Mouse (Mus musculus) MEL (cell line): ENCODE measurements around the gene Olfr520. TPM values are rescaled to one million over a fixed set of nuclear protein-coding genes. Genes with fewer than 3 reads are reported as not detected.

ENCODE experiments used
- DNase-seq: peaks from one replicate; pipeline ENCODE4 v3.0.0; 2011; ENCODE audit warnings: low read depth, low spot score
- H3K27ac ChIP-seq: 2 replicates; pipeline ENCODE4 v1.5.1; 2012; ENCODE audit warnings: low read depth, mild to moderate bottlenecking, control low read depth, low read length, moderate library complexity; ENCODE audit not compliant: control insufficient read depth
- H3K27me3 ChIP-seq, 2 experiments: fragments of 150-350 bp in 1 of 2; sonication (generic) in 1 of 2; 2 replicates each; pipeline ENCODE4 v1.6.1; 2012; ENCODE audit warnings: low read length in 2 of 2, mild to moderate bottlenecking in 2 of 2, improper control_type of control experiment in 1 of 2, moderate library complexity in 1 of 2; ENCODE audit not compliant: insufficient read depth in 2 of 2, control insufficient read depth in 1 of 2
- H3K36me3 ChIP-seq, 2 experiments: 2 replicates each; pipeline ENCODE4 v1.6.1; 2012 to 2014; ENCODE audit warnings: low read length in 2 of 2, improper control_type of control experiment in 1 of 2, inconsistent platforms in 1 of 2, mild to moderate bottlenecking in 1 of 2; ENCODE audit not compliant: insufficient read depth in 2 of 2, control insufficient read depth in 1 of 2
- H3K4me1 ChIP-seq, 2 experiments: fragments of 150-350 bp in 1 of 2; sonication (generic) in 1 of 2; 2 replicates each; pipeline ENCODE4 v1.6.1; 2012; ENCODE audit warnings: low read length in 2 of 2, improper control_type of control experiment in 1 of 2, mild to moderate bottlenecking in 1 of 2; ENCODE audit not compliant: insufficient read depth in 2 of 2, control insufficient read depth in 1 of 2
- H3K4me3 ChIP-seq, 2 experiments: fragments of 150-350 bp in 1 of 2; sonication (generic) in 1 of 2; 2 replicates each; pipeline ENCODE4 v1.5.1; 2012; ENCODE audit warnings: low read depth in 2 of 2, low read length in 2 of 2, mild to moderate bottlenecking in 2 of 2, moderate library complexity in 2 of 2, control low read depth in 1 of 2, improper control_type of control experiment in 1 of 2; ENCODE audit not compliant: control insufficient read depth in 1 of 2, insufficient read depth in 1 of 2
- H3K79me2 ChIP-seq: 2 replicates; pipeline ENCODE4 v1.6.1; 2012; ENCODE audit warnings: mild to moderate bottlenecking, low read length, moderate library complexity; ENCODE audit not compliant: control insufficient read depth, poor library complexity, insufficient read depth
- H3K9ac ChIP-seq: 2 replicates; pipeline ENCODE4 v1.6.1; 2012; ENCODE audit warnings: low read depth, mild to moderate bottlenecking, control low read depth, low read length, moderate library complexity; ENCODE audit not compliant: control insufficient read depth, poor library complexity, severe bottlenecking
- H3K9me3 ChIP-seq: fragments of 150-350 bp; sonication (generic); replicated peaks from 2 replicates; pipeline ENCODE4 v1.6.1; 2012; ENCODE audit warnings: mild to moderate bottlenecking, low read length, improper control_type of control experiment, moderate library complexity; ENCODE audit not compliant: insufficient read depth
- BHLHE40 ChIP-seq: IDR thresholded peaks from 2 replicates; pipeline ENCODE4 v1.6.1; 2012; ENCODE audit warnings: low read depth, mild to moderate bottlenecking, inconsistent platforms, low read length, improper control_type of control experiment, borderline replicate concordance
- CHD2 ChIP-seq: IDR thresholded peaks from 2 replicates; pipeline ENCODE4 v1.6.1; 2011; ENCODE audit warnings: low read length, improper control_type of control experiment
- CTCF ChIP-seq, 3 experiments: IDR thresholded peaks in 2 of 3; conservative IDR thresholded peaks in 1 of 3; 2 replicates each; pipeline ENCODE4 v1.5.1; 2011 to 2012; ENCODE audit warnings: low read length in 3 of 3, low read depth in 2 of 3, mild to moderate bottlenecking in 2 of 3, improper control_type of control experiment in 1 of 3, inconsistent platforms in 1 of 3, mixed read lengths in 1 of 3, moderate library complexity in 1 of 3; ENCODE audit not compliant: control insufficient read depth in 1 of 3, insufficient read depth in 1 of 3, poor library complexity in 1 of 3, severe bottlenecking in 1 of 3
- ELF1 ChIP-seq: IDR thresholded peaks from 2 replicates; pipeline ENCODE4 v1.6.1; 2014; ENCODE audit warnings: low read depth, mild to moderate bottlenecking, inconsistent platforms, low read length, improper control_type of control experiment, moderate library complexity
- HCFC1 ChIP-seq: IDR thresholded peaks from 2 replicates; pipeline ENCODE4 v1.6.1; 2012; ENCODE audit warnings: low read depth, mild to moderate bottlenecking, inconsistent platforms, low read length, improper control_type of control experiment, moderate library complexity
- KAT2A ChIP-seq: conservative IDR thresholded peaks from 2 replicates; pipeline ENCODE4 v1.6.1; 2012; ENCODE audit warnings: low read depth, low read length, improper control_type of control experiment, inconsistent platforms
- MAFK ChIP-seq: IDR thresholded peaks from 2 replicates; pipeline ENCODE4 v1.6.1; 2011; ENCODE audit warnings: low read depth, mild to moderate bottlenecking, low read length, improper control_type of control experiment, borderline replicate concordance
- MAX ChIP-seq: IDR thresholded peaks from 2 replicates; pipeline ENCODE4 v1.6.1; 2011; ENCODE audit warnings: low read length, improper control_type of control experiment
- MAZ ChIP-seq: IDR thresholded peaks from 2 replicates; pipeline ENCODE4 v1.6.1; 2012; ENCODE audit warnings: low read depth, mild to moderate bottlenecking, inconsistent platforms, low read length, improper control_type of control experiment
- MEF2A ChIP-seq: IDR thresholded peaks from 2 replicates; pipeline ENCODE4 v1.6.1; 2014; ENCODE audit warnings: low read depth, mild to moderate bottlenecking, inconsistent platforms, low read length, improper control_type of control experiment; ENCODE audit not compliant: poor library complexity, insufficient replicate concordance, severe bottlenecking; ENCODE audit errors: extremely low read depth
- MYB ChIP-seq: IDR thresholded peaks from 2 replicates; pipeline ENCODE4 v1.6.1; 2011; ENCODE audit warnings: mild to moderate bottlenecking, low read depth, low read length, improper control_type of control experiment
- MYC ChIP-seq: IDR thresholded peaks from 2 replicates; pipeline ENCODE4 v1.6.1; 2011; ENCODE audit warnings: low read depth, mild to moderate bottlenecking, low read length, improper control_type of control experiment, moderate library complexity
- NELFE ChIP-seq: IDR thresholded peaks from 2 replicates; pipeline ENCODE4 v1.6.1; 2011; ENCODE audit warnings: low read depth, low read length, improper control_type of control experiment
- NRF1 ChIP-seq: IDR thresholded peaks from 2 replicates; pipeline ENCODE4 v1.6.1; 2014; ENCODE audit warnings: low read depth, mild to moderate bottlenecking, inconsistent platforms, low read length, improper control_type of control experiment, moderate library complexity; ENCODE audit not compliant: poor library complexity, insufficient read depth, severe bottlenecking
- POLR2AphosphoS2 ChIP-seq: IDR thresholded peaks from 2 replicates; pipeline ENCODE4 v1.6.1; 2011; ENCODE audit warnings: low read length, improper control_type of control experiment
- RAD21 ChIP-seq: IDR thresholded peaks from 2 replicates; pipeline ENCODE4 v1.6.1; 2011; ENCODE audit warnings: mild to moderate bottlenecking, low read depth, low read length, improper control_type of control experiment
- RCOR1 ChIP-seq: IDR thresholded peaks from 2 replicates; pipeline ENCODE4 v1.6.1; 2012; ENCODE audit warnings: low read depth, mild to moderate bottlenecking, inconsistent platforms, low read length, improper control_type of control experiment
- SIN3A ChIP-seq: IDR thresholded peaks from 2 replicates; pipeline ENCODE4 v1.6.1; 2012; ENCODE audit warnings: low read length, improper control_type of control experiment, inconsistent platforms
- SMC3 ChIP-seq: IDR thresholded peaks from 2 replicates; pipeline ENCODE4 v1.6.1; 2011; ENCODE audit warnings: low read depth, low read length, improper control_type of control experiment
- TCF12 ChIP-seq: IDR thresholded peaks from 2 replicates; pipeline ENCODE4 v1.6.1; 2014; ENCODE audit warnings: low read depth, mild to moderate bottlenecking, inconsistent platforms, low read length, improper control_type of control experiment, moderate library complexity
- USF2 ChIP-seq, 2 experiments: IDR thresholded peaks; 2 replicates each; pipeline ENCODE4 v1.6.1; 2011 to 2012; ENCODE audit warnings: improper control_type of control experiment in 2 of 2, low read length in 2 of 2, borderline replicate concordance in 1 of 2, inconsistent platforms in 1 of 2, low read depth in 1 of 2, mild to moderate bottlenecking in 1 of 2; ENCODE audit not compliant: insufficient read depth in 1 of 2
- ZC3H11A ChIP-seq: IDR thresholded peaks from 2 replicates; pipeline ENCODE4 v1.6.1; 2012; ENCODE audit warnings: low read depth, mild to moderate bottlenecking, inconsistent platforms, low read length, improper control_type of control experiment
- ZKSCAN1 ChIP-seq: IDR thresholded peaks from 2 replicates; pipeline ENCODE4 v1.6.1; 2012; ENCODE audit warnings: low read depth, mild to moderate bottlenecking, inconsistent platforms, low read length, improper control_type of control experiment, moderate library complexity
- ZMIZ1 ChIP-seq: IDR thresholded peaks from 2 replicates; pipeline ENCODE4 v1.6.1; 2012; ENCODE audit warnings: low read depth, mild to moderate bottlenecking, inconsistent platforms, low read length, improper control_type of control experiment, moderate library complexity
- polyA plus RNA-seq, 2 experiments: library from polyadenylated mRNA; stranded (reverse) in 1 of 2; unstranded in 1 of 2; fragments of >175 nt in 1 of 2; fragments of >200 nt in 1 of 2; gene quantifications; 2 replicates each; pipeline versions ENCODE4 v1.2.1 to v1.2.4; 2012; ENCODE audit warnings: low replicate concordance in 2 of 2, low read depth in 1 of 2; ENCODE audit not compliant: insufficient read length in 2 of 2, insufficient read depth in 1 of 2, missing spikeins in 1 of 2
- total RNA-seq: library from RNA; depleted of rRNA; stranded (reverse); fragments of 300-350 nt; gene quantifications from 2 replicates; pipeline ENCODE4 v1.2.3, GENCODE M21; 2012

The Olfr520 gene
- total and polyA plus RNA-seq, 3 experiments = not detected

DNA sequence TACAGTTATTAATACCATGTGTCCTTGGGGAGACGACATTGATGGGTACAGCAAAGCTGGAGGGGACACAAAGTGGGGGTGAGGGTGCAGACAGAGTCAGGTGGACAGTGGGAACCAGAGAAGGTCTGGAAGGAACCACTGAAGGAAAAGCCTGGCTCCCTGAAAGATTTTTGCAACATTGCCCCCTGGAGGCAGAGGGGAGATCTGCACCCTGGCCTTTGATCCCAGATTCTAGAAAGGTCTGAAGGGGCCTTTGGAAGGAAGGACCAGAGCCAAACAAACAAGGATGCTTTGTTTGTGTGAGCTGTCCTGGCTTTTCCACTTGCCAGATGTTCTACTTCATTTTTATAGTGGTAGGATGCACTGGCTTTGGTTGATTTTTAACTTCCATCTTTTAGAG, 19.6 kb upstream of the Olfr520 start:
- no peak for TF ChIP-seq KAT2A
- TF ChIP-seq ZC3H11A = peak; percentile 37
- TF ChIP-seq CTCF (IDR thresholded peaks at IDR 0.05 in 2 of 3, conservative IDR thresholded peaks at IDR 0.05 in 1 of 3; ENCODE audit: control insufficient read depth in 1 of 3, insufficient read depth in 1 of 3, low read depth in 2 of 3, low read length in 3 of 3, poor library complexity in 1 of 3, severe bottlenecking in 1 of 3) = peak; percentile 61 to 87 (median 71)
- TF ChIP-seq RCOR1 = no peak
- peak; percentile 76 for TF ChIP-seq SMC3
- TF ChIP-seq RAD21 = peak; percentile 47
- no peak for TF ChIP-seq TCF12
- no peak for TF ChIP-seq USF2 (IDR thresholded peaks at IDR 0.05; ENCODE audit: borderline replicate concordance in 1 of 2, insufficient read depth in 1 of 2, low read depth in 1 of 2, low read length in 2 of 2)
- no peak for TF ChIP-seq CHD2
- TF ChIP-seq BHLHE40 = no peak
- TF ChIP-seq, all 39 proteins: peak for 4
- peaks cover 0 to 1% of the 10 kb centered on the region in 2 experiments; a peak in 1 of 4 replicates for H3K27me3 ChIP-seq
- H3K9me3 ChIP-seq = no peaks in the 10 kb centered on the region
- DNase-seq = peak; percentile 28
- peaks cover 0 to 2% of the 10 kb centered on the region in 2 experiments; a peak in 1 of 4 replicates for H3K36me3 ChIP-seq
- no peak overlapping the region for H3K4me3 ChIP-seq
- H3K4me1 ChIP-seq = peaks cover 0 to 6% of the 10 kb centered on the region in 2 experiments; a peak in 3 of 4 replicates
- no peak overlapping the region for H3K27ac ChIP-seq
- H3K9ac ChIP-seq = no peak overlapping the region
- H3K79me2 ChIP-seq = no peaks in the 10 kb centered on the region

DNA sequence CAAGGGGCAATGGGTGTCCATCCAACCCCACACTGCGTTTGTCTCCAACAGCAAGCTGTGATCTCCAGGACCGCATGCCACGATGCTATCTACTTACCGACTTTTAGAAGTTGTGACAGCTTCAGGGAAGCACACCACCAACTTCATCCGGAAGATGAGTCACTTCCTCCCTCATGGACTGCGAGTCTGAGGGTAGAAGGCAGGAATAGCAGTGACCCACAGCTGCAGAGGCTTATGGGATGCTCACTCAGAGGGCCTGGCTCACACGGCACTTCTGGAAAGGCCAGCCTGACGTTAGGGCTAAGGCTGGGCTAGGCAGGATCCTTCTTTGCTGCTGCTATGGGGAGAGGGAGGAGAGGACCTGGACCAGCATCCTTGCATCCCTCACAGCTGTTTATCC, 18.9 kb upstream of the Olfr520 start, which contains the start of gene Slco2b1:
Gene Slco2b1 (minus strand): TSS at position 175 of the 400 bp plus-strand sequence.
- Histone ChIP-seq H3K4me3 (no peak within 1 kb of the TSS), H3K4me1 (peaks cover 0 to 6% of the 10 kb centered on the region in 2 experiments; a peak in 3 of 4 replicates), H3K9ac (no peak within 1 kb of the TSS), H3K27ac (no peak within 1 kb of the TSS), H3K9me3 (no peaks in the 10 kb centered on the region), H3K27me3 (peaks cover 1 to 3% of the 10 kb centered on the region in 2 experiments; a peak in 2 of 4 replicates), H3K36me3 (peaks cover 0 to 2% of the 10 kb centered on the region in 2 experiments; a peak in 1 of 4 replicates), H3K79me2 (no peaks in the 10 kb centered on the region)
- DNase-seq = no peak
- TF ChIP-seq TCF12 (no peak), MAZ (no peak), NRF1 (no peak), MAX (no peak), MAFK (no peak), HCFC1 (no peak), CHD2 (no peak), MEF2A (no peak), NELFE (no peak), MYC (no peak), ELF1 (no peak), SIN3A (no peak), MYB (no peak), ZMIZ1 (no peak), POLR2AphosphoS2 (no peak), ZKSCAN1 (no peak)
